Mouse (Mus musculus) retina, postnatal 1 day (tissue): ENCODE measurements around the gene Gm28171.
"Not testable (repeated sequence)": the region's sequence is repeated elsewhere in the genome, so short reads cannot be mapped to it uniquely, and the experiment has no call there.

Source experiments
- DNase-seq: peaks from one replicate; pipeline ENCODE4 v3.0.0-alpha.2; 2012

The Gm28171 gene

GRCm38 (mm10) chrY:5793095-5793494 lies at the start of gene Gm28171:
Gene Gm28171, plus strand, starts transcription at chrY:5793395.
- not testable (repeated sequence) for DNase-seq
